Mouse (Mus musculus) hindbrain, postnatal 0 days (tissue): Measurements from ENCODE around the gene Eomes. TPM values are rescaled to one million over a fixed set of nuclear protein-coding genes. Genes with fewer than 3 reads are reported as not detected.

Experiments used
- ATAC-seq: fragments of 200-750 bp; cut with Nextera tagmentation; 2 replicates; pipeline ENCODE4 v1.8.0; 2017; ENCODE audit warnings: mild to moderate bottlenecking, moderate TSS enrichment, moderate library complexity
- DNase-seq: peaks from one replicate; pipeline ENCODE4 v3.0.0-alpha.2; 2015; ENCODE audit warnings: low spot score
- H3K27ac ChIP-seq: fragments of 300-500 bp; sonication (generic); 2 replicates; pipeline ENCODE4 v1.5.1; 2014; ENCODE audit warnings: mild to moderate bottlenecking
- H3K27me3 ChIP-seq: fragments of 300-500 bp; sonication (generic); 2 replicates; pipeline ENCODE4 v1.6.1; 2014; ENCODE audit warnings: low read length, mixed read lengths; ENCODE audit not compliant: insufficient read depth
- H3K36me3 ChIP-seq: fragments of 300-500 bp; sonication (generic); 2 replicates; pipeline ENCODE4 v1.6.1; 2014; ENCODE audit warnings: low read length, mixed read lengths; ENCODE audit not compliant: insufficient read depth
- H3K4me1 ChIP-seq: fragments of 300-500 bp; sonication (generic); 2 replicates; pipeline ENCODE4 v1.6.1; 2014; ENCODE audit warnings: antibody characterized with exemption, low read length, mixed read lengths; ENCODE audit not compliant: insufficient read depth
- H3K4me2 ChIP-seq: fragments of 300-500 bp; sonication (generic); 2 replicates; pipeline ENCODE4 v1.6.1; 2014; ENCODE audit warnings: low read depth, mild to moderate bottlenecking, low read length, moderate library complexity, mixed read lengths
- H3K4me3 ChIP-seq: fragments of 300-500 bp; sonication (generic); 2 replicates; pipeline ENCODE4 v1.5.1; 2014; ENCODE audit warnings: low read length
- H3K9ac ChIP-seq: fragments of 300-500 bp; sonication (generic); replicated peaks from 2 replicates; pipeline ENCODE4 v1.6.1; 2014; ENCODE audit warnings: mild to moderate bottlenecking, low read length, moderate library complexity, mixed read lengths
- H3K9me3 ChIP-seq: fragments of 300-500 bp; sonication (generic); 2 replicates; pipeline ENCODE4 v1.6.1; 2016; ENCODE audit warnings: low read length, mixed read lengths
- CTCF ChIP-seq: IDR thresholded peaks from 2 replicates; pipeline ENCODE4 v1.5.1; 2016; ENCODE audit warnings: antibody characterized with exemption, control low read depth, low read depth
- WGBS: fragments of 180-500 bp; shearing (Covaris S2); extraction: QIAGEN DNeasy Blood & Tissue Kit; methylation state at CpG from one replicate; pipeline ENCODE4 v1.1.7; 2014; 5-methylcytosine and 5-hydroxymethylcytosine counted together
- polyA plus RNA-seq: library from polyadenylated mRNA; unstranded; fragments of >200 nt; fragmentation: Nextera tagmentation; extraction: Ambion mirVana; gene quantifications from 2 replicates; pipeline ENCODE4 v1.2.1, GENCODE M21; 2015
- total RNA-seq: library from RNA; depleted of rRNA; stranded (reverse); fragments of >200 nt; gene quantifications from 2 replicates; pipeline ENCODE4 v1.2.3, GENCODE M21; 2014; rRNA removed

The Eomes gene
- total and polyA plus RNA-seq, 2 experiments from 2014 or later, result 8.6 to 19.4 TPM

DNA sequence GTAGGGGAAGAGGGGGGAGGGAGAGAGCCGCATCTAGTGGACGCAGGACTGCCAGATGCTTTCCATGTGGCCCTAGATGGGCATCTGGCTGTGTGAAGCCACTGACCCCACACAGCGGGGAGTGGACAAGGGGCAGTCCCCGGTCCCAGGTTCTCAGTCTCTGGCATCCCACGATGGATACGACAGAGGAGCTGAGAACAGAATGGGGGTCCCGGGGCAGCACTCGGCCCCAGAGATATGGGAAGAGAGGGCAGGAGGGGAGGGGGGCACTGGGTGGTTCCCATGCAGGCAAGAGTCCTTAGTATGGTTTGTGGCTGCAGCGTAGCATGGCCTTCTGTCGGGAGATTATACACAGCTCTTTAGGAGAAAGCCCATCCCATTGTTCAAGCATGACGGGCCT, 45.7 kb downstream of the Eomes start:
- DNase-seq (no peak), ATAC-seq (no peak)
- no peaks in the 10 kb centered on the region for H3K27me3 ChIP-seq
- no peaks in the 10 kb centered on the region for H3K9me3 ChIP-seq
- no peaks in the 10 kb centered on the region for H3K4me1 ChIP-seq
- no peak for TF ChIP-seq CTCF
- H3K27ac ChIP-seq, result no peak overlapping the region
- WGBS, result 79% methylated on average over 11 of the region's 11 CpGs
- H3K36me3 ChIP-seq, result peaks cover 11% of the 10 kb centered on the region; the same call in 1 of the 2 replicates
- no peak overlapping the region for H3K4me3 ChIP-seq
- H3K4me2 ChIP-seq, result no peak overlapping the region
- no peak overlapping the region for H3K9ac ChIP-seq

DNA sequence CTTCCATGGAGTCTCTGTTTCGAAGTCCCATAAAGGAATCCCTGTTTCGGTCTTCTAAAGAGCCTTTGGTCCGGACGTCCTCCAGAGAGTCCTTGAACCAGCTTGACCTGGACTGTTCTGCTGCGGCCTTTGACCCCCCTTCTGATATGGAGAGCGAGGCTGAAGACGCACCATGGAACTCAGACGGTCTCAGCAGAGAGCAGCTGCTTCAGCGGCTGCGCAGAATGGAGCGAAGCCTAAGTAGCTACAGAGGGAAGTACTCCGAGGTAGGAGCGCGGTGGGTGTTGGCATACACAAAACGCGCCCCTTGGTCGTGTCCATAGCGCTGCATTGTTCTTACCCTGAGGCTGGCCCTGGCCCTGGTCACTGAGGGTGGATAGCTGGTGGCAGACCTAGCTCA, 49.0 kb downstream of the Eomes start:
- DNase-seq (no peak), ATAC-seq (no peak)
- Histone ChIP-seq H3K9me3 (no peaks in the 10 kb centered on the region), H3K4me2 (no peak overlapping the region), H3K27ac (no peak overlapping the region), H3K9ac (no peak overlapping the region), H3K4me3 (no peak overlapping the region), H3K27me3 (no peaks in the 10 kb centered on the region), H3K36me3 (peaks cover 22% of the 10 kb centered on the region), H3K4me1 (no peaks in the 10 kb centered on the region)
- no peak for TF ChIP-seq CTCF
- 87% methylated on average over 18 of the region's 18 CpGs for WGBS

DNA sequence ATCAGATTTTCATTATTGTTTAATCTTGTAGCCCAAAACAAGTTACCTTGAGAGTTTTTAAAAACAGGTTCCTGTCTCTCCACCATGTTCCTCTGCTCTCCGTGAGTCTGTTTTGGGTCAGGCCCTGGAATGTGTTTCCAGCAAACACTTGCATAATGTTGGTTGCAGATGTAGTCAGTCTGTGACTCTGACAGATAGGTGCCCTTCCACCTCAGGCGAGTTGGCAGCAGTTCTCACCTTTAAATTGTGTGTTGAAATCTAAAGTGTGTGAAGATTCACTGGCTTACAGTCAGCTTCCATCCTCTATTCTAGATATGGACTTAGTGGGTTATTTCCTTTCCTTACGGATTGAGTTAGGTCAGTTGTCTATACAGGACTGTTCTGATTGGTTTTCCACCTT, 51.8 kb downstream of the Eomes start:
- Histone ChIP-seq H3K4me2 (no peak overlapping the region), H3K36me3 (peaks cover 33% of the 10 kb centered on the region), H3K9ac (no peak overlapping the region), H3K4me1 (no peaks in the 10 kb centered on the region), H3K27ac (no peak overlapping the region), H3K27me3 (no peaks in the 10 kb centered on the region), H3K9me3 (no peaks in the 10 kb centered on the region), H3K4me3 (no peak overlapping the region)
- 94% methylated on average over 3 of the region's 3 CpGs for WGBS
- DNase-seq, result no peak
- no peak for ATAC-seq
- TF ChIP-seq CTCF, result no peak

DNA sequence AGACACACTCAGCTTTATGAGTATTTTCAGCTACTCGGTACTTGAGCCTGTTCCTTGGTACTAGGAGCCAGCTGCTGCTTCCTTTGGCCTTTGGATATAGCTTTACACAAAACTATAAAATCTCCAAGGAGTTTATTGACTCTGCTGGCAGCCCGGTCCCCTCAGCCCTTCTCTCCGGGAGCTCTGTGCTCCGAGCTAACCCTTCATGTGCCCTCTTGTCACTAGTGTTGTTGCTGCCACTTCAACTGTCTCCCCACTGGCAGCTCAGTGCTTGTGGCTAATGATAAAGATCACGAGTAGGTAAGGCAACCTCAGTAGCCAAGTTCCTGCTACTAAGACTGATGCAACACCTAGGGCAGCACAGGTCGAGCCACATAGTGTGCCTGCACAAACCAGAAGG, 52.7 kb downstream of the Eomes start:
- whole genome bisulfite sequencing, result 89% methylated on average over 6 of the region's 6 CpGs
- Histone ChIP-seq H3K4me2 (no peak overlapping the region), H3K27me3 (no peaks in the 10 kb centered on the region), H3K36me3 (peaks cover 38% of the 10 kb centered on the region), H3K9me3 (no peaks in the 10 kb centered on the region), H3K27ac (no peak overlapping the region), H3K4me3 (no peak overlapping the region), H3K9ac (no peak overlapping the region), H3K4me1 (no peaks in the 10 kb centered on the region)
- DNase-seq, result no peak
- ATAC-seq, result no peak
- TF ChIP-seq CTCF, result no peak

DNA sequence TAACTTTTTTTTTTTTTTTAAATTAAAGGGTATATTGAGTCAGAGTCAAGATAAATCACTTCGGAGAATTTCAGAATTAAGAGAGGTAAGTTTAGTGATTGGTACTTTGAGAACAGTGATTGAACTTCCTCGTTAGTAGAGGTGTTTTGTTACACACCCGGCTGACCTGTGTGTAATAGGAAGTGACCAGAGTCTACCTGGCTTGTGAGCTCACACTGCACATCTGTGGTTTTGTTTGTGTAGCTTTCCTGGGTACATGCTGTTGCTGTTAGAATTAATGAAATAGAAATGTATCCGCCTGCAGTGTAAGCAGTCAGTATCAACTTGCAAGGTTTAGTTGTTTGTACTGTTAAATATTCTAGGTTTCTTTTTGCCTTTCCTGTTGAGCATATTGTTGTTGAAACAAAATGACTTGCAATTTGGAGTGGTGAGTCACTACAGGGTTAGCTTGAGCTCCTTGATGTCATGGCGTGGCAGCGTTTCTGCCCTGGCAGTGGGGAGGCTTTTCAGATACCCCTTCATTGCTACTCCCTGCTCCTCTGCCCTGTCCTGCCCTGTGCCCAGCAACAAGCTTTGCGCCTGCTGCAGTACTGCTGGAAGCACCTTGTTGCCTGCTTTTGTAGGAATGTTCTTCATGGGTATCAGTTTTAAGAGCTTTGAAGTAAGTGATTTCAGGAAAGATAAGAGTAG, 54.6 kb downstream of the Eomes start:
- Histone ChIP-seq H3K4me3 (no peak overlapping the region), H3K36me3 (peaks cover 49% of the 10 kb centered on the region), H3K4me2 (no peak overlapping the region), H3K9me3 (no peaks in the 10 kb centered on the region), H3K4me1 (no peaks in the 10 kb centered on the region), H3K27me3 (no peaks in the 10 kb centered on the region), H3K9ac (no peak overlapping the region), H3K27ac (no peak overlapping the region)
- no peak for ATAC-seq
- no peak for DNase-seq
- WGBS, result 93% methylated on average over 7 of the region's 7 CpGs
- no peak for TF ChIP-seq CTCF

Other genes with a start within 250 kb of the Eomes start
- gene Golga4, start 28.1 kb downstream of the Eomes start, total RNA-seq, result 34.1 and 36.8 TPM in 2 replicates
- 25.8 and 27.2 TPM in 2 replicates for gene Golga4, start 28.1 kb downstream of the Eomes start, polyA plus RNA-seq
- gene Itga9, start 128.5 kb downstream of the Eomes start, total RNA-seq, result 4.4 and 6.0 TPM in 2 replicates
- gene Itga9, start 128.5 kb downstream of the Eomes start, polyA plus RNA-seq, result 1.5 and 1.7 TPM in 2 replicates